Mouse (Mus musculus): ENCODE results near the gene Maml2. TPM values are rescaled to one million over a fixed set of nuclear protein-coding genes. Genes with fewer than 3 reads are reported as not detected.

Gene Maml2
- polyA plus RNA-seq, 1 experiment from 2014 or later = 4.3 TPM

GRCm38 (mm10) chr9:13625215-13625614 is 327.5 kb downstream of the Maml2 start:
- Histone ChIP-seq H3K4me2 (replicated peaks; ENCODE audit: low read depth) (no peak overlapping the region), H3K36me3 (ENCODE audit: control insufficient read depth, insufficient read depth, low read length) (peaks cover 3% of the 10 kb centered on the region; the same call in 1 of the 2 replicates), H3K9ac (ENCODE audit: low read length) (no peak overlapping the region), H3K9me3 (ENCODE audit: control insufficient read depth, low read length) (no peaks in the 10 kb centered on the region), H3K4me1 (replicated peaks; ENCODE audit: control insufficient read depth, insufficient read depth) (no peaks in the 10 kb centered on the region), H3K27ac (replicated peaks) (no peak overlapping the region), H3K4me3 (ENCODE audit: low read depth, low read length) (no peak overlapping the region), H3K27me3 (ENCODE audit: control insufficient read depth, insufficient read depth, low read length) (no peaks in the 10 kb centered on the region)
- ATAC-seq (ENCODE audit: low FRiP score, low TSS enrichment) = no peak
- TF ChIP-seq CTCF (IDR thresholded peaks at IDR 0.05; ENCODE audit: low read depth) (no peak), EP300 (optimal IDR thresholded peaks at IDR 0.05) (no peak)
- whole genome bisulfite sequencing = 91% methylated on average over 3 of the region's 3 CpGs
- DNase-seq (ENCODE audit: low spot score) = no peak

DNA sequence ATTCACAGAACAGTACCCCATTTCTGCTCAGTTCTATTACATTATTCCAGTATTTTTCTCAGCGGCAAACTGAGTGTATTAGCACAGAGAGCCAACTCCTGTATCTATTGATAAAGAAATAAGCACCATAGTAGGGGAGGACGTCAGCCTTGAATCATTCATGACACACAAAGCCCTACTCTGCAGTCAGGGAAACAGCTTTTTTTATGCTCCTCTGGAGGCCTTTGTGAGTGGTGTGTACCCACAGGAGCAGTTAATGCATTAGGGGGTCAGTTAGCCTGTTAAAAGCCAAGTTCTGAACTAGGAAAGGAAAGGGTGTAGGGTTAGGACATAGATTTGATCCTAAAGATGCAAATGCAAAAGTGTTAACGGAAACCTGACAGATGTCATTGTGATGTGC is 328.7 kb downstream of the Maml2 start:
- Histone ChIP-seq H3K9me3 (ENCODE audit: control insufficient read depth, low read length) (no peaks in the 10 kb centered on the region), H3K36me3 (ENCODE audit: control insufficient read depth, insufficient read depth, low read length) (no peaks in the 10 kb centered on the region), H3K4me2 (replicated peaks; ENCODE audit: low read depth) (no peak overlapping the region), H3K4me1 (replicated peaks; ENCODE audit: control insufficient read depth, insufficient read depth) (no peaks in the 10 kb centered on the region), H3K27ac (replicated peaks) (no peak overlapping the region), H3K27me3 (ENCODE audit: control insufficient read depth, insufficient read depth, low read length) (no peaks in the 10 kb centered on the region), H3K4me3 (ENCODE audit: low read depth, low read length) (no peak overlapping the region), H3K9ac (ENCODE audit: low read length) (no peak overlapping the region)
- DNase-seq (ENCODE audit: low spot score) = no peak
- WGBS = 81% methylated on average over 3 of the region's 3 CpGs
- no peak for ATAC-seq (ENCODE audit: low FRiP score, low TSS enrichment)
- TF ChIP-seq EP300 (optimal IDR thresholded peaks at IDR 0.05) (no peak), CTCF (IDR thresholded peaks at IDR 0.05; ENCODE audit: low read depth) (no peak)

DNA sequence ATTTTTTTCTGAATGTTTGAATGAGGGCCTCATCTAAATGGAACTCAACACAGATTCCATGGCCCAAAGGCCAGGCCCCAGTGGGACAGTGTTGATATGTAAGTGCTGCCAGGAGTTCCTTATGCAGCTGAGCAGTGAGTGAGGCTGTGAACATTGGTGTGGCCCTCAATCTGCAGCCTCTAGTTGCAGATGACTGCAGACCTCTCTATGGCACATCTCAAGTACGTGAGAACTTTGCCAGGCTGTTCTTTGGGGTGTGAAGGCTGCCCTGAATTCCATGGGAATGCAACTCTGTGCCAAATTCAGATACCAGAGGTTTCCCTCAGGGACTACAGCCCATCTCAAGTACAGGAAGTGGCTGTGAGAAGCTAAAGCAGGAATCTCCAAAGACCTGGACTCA is 335.6 kb downstream of the Maml2 start:
- no peaks in the 10 kb centered on the region for H3K9me3 ChIP-seq (ENCODE audit: control insufficient read depth, low read length)
- WGBS = 50% methylated on average over 1 of the region's 1 CpGs
- ATAC-seq (ENCODE audit: low FRiP score, low TSS enrichment) (no peak), DNase-seq (ENCODE audit: low spot score) (no peak)
- H3K27ac ChIP-seq (replicated peaks) = 0 out of 2 replicates have a peak overlapping the region, but pooled peaks have one; percentile 18
- no peak overlapping the region for H3K4me2 ChIP-seq (replicated peaks; ENCODE audit: low read depth)
- 0 out of 2 replicates have a peak, but pooled peaks cover 2% of the 10 kb centered on the region for H3K4me1 ChIP-seq (replicated peaks; ENCODE audit: control insufficient read depth, insufficient read depth)
- no peak overlapping the region for H3K4me3 ChIP-seq (ENCODE audit: low read depth, low read length)
- H3K27me3 ChIP-seq (ENCODE audit: control insufficient read depth, insufficient read depth, low read length) = no peaks in the 10 kb centered on the region
- no peaks in the 10 kb centered on the region for H3K36me3 ChIP-seq (ENCODE audit: control insufficient read depth, insufficient read depth, low read length)
- TF ChIP-seq EP300 (optimal IDR thresholded peaks at IDR 0.05) (no peak), CTCF (IDR thresholded peaks at IDR 0.05; ENCODE audit: low read depth) (no peak)
- H3K9ac ChIP-seq (ENCODE audit: low read length) = no peak overlapping the region

DNA sequence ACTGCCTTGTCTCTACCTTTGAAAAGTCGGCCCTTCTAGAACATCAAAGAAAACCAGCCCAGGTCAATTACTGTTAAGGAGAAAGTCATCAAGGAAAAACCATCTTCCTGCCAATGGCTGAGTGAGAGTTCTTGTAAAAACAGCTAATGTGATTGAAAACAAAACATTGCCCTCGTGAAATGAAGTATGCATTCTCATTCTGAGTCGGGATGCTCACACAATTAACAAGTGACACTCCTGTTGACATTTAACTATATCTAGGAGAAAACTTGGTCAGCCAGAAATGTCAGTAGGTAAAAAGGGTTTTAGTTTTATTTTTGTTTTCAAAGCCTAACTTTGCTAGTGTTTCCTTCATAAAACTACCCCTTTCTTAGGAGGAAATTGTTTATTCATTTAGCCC is 341.9 kb downstream of the Maml2 start:
- no peaks in the 10 kb centered on the region for H3K4me1 ChIP-seq (replicated peaks; ENCODE audit: control insufficient read depth, insufficient read depth)
- H3K9me3 ChIP-seq (ENCODE audit: control insufficient read depth, low read length) = no peaks in the 10 kb centered on the region
- no peaks in the 10 kb centered on the region for H3K36me3 ChIP-seq (ENCODE audit: control insufficient read depth, insufficient read depth, low read length)
- H3K4me3 ChIP-seq (ENCODE audit: low read depth, low read length) = no peak overlapping the region
- DNase-seq (ENCODE audit: low spot score) (no peak), ATAC-seq (ENCODE audit: low FRiP score, low TSS enrichment) (no peak)
- no peak overlapping the region for H3K4me2 ChIP-seq (replicated peaks; ENCODE audit: low read depth)
- H3K9ac ChIP-seq (ENCODE audit: low read length) = no peak overlapping the region
- no peaks in the 10 kb centered on the region for H3K27me3 ChIP-seq (ENCODE audit: control insufficient read depth, insufficient read depth, low read length)
- no peak overlapping the region for H3K27ac ChIP-seq (replicated peaks)
- 56% methylated on average over 3 of the region's 3 CpGs for WGBS
- no peak for TF ChIP-seq CTCF (IDR thresholded peaks at IDR 0.05; ENCODE audit: low read depth)
- no peak for TF ChIP-seq EP300 (optimal IDR thresholded peaks at IDR 0.05)

DNA sequence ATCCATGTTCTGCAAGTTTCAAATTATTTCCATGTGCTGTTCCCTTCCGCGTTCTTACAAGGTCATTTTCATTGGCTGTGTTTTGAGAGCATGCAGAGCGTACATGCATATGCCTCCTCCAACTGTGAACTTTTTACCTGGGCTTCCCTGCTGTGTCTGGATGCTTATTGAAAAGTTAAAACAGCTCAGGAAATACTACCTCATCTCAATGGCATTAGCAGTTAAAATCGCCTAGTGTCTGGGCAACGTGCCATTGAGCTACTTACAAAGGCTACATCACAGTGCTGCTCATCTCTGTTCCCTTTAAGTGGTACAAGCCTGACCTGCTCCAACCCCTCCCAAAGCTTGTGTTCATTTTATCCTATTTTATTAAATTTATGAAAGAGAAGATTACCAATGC is 347.4 kb downstream of the Maml2 start:
- no peak for TF ChIP-seq CTCF (IDR thresholded peaks at IDR 0.05; ENCODE audit: low read depth)
- TF ChIP-seq EP300 (optimal IDR thresholded peaks at IDR 0.05) = no peak
- WGBS = 44% methylated on average over 5 of the region's 5 CpGs
- ATAC-seq (ENCODE audit: low FRiP score, low TSS enrichment) = no peak
- no peaks in the 10 kb centered on the region for H3K9me3 ChIP-seq (ENCODE audit: control insufficient read depth, low read length)
- no peaks in the 10 kb centered on the region for H3K4me1 ChIP-seq (replicated peaks; ENCODE audit: control insufficient read depth, insufficient read depth)
- H3K4me3 ChIP-seq (ENCODE audit: low read depth, low read length) = no peak overlapping the region
- no peak overlapping the region for H3K4me2 ChIP-seq (replicated peaks; ENCODE audit: low read depth)
- no peak for DNase-seq (ENCODE audit: low spot score)
- H3K9ac ChIP-seq (ENCODE audit: low read length) = no peak overlapping the region
- no peaks in the 10 kb centered on the region for H3K36me3 ChIP-seq (ENCODE audit: control insufficient read depth, insufficient read depth, low read length)
- no peaks in the 10 kb centered on the region for H3K27me3 ChIP-seq (ENCODE audit: control insufficient read depth, insufficient read depth, low read length)
- no peak overlapping the region for H3K27ac ChIP-seq (replicated peaks)

- 70% methylated on average over 2 of the region's 2 CpGs for WGBS
- no peak overlapping the region for H3K27ac ChIP-seq (replicated peaks)
These were observed 353.3 kb downstream of the Maml2 start for GRCm38 (mm10) chr9:13651065-13651464.

More at GRCm38 (mm10) chr9:13651065-13651464, 353.3 kb downstream of the Maml2 start:
- no peaks in the 10 kb centered on the region for H3K4me1 ChIP-seq (replicated peaks; ENCODE audit: control insufficient read depth, insufficient read depth)
- H3K4me2 ChIP-seq (replicated peaks; ENCODE audit: low read depth) = no peak overlapping the region
- no peak overlapping the region for H3K9ac ChIP-seq (ENCODE audit: low read length)
- TF ChIP-seq CTCF (IDR thresholded peaks at IDR 0.05; ENCODE audit: low read depth) (no peak), EP300 (optimal IDR thresholded peaks at IDR 0.05) (no peak)
- no peak overlapping the region for H3K4me3 ChIP-seq (ENCODE audit: low read depth, low read length)
- DNase-seq (ENCODE audit: low spot score) (no peak), ATAC-seq (ENCODE audit: low FRiP score, low TSS enrichment) (no peak)
- no peaks in the 10 kb centered on the region for H3K27me3 ChIP-seq (ENCODE audit: control insufficient read depth, insufficient read depth, low read length)
- H3K36me3 ChIP-seq (ENCODE audit: control insufficient read depth, insufficient read depth, low read length) = no peaks in the 10 kb centered on the region
- no peaks in the 10 kb centered on the region for H3K9me3 ChIP-seq (ENCODE audit: control insufficient read depth, low read length)

Measured in stomach, postnatal 0 days (tissue).